Mouse (Mus musculus): ENCODE results near the gene Hs3st6. TPM values are rescaled to one million over a fixed set of nuclear protein-coding genes. Genes with fewer than 3 reads are reported as not detected.

The Hs3st6 gene
- total RNA-seq, 2 experiments from 2014 or later = not detected

DNA sequence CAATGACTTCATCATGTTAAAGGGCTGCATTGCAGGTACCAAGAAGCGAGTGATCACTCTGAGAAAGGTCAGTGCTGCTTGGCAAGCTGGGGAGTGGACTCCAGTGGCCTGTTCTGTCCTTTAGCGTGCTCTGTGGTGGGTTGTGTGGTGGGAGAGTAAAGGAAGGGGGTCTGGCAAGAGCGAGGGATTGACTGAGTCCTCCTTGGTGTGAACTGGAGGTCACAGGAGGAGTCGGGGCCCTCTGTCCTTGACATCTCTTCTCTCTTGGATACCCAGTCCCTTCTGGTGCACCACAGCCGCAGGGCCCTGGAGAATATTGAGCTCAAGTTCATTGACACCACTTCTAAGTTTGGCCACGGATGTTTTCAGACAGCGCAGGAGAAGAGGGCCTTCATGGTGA, 17.3 kb upstream of the Hs3st6 start:
- no peak for DNase-seq
- no peak for TF ChIP-seq CTCF (IDR thresholded peaks at IDR 0.05)
- Histone ChIP-seq H3K27ac (peak overlapping the region; percentile 98), H3K4me3 (peak overlapping the region; percentile 89)
- intact Hi-C loops (cut with DNase I) = no loop called here

DNA sequence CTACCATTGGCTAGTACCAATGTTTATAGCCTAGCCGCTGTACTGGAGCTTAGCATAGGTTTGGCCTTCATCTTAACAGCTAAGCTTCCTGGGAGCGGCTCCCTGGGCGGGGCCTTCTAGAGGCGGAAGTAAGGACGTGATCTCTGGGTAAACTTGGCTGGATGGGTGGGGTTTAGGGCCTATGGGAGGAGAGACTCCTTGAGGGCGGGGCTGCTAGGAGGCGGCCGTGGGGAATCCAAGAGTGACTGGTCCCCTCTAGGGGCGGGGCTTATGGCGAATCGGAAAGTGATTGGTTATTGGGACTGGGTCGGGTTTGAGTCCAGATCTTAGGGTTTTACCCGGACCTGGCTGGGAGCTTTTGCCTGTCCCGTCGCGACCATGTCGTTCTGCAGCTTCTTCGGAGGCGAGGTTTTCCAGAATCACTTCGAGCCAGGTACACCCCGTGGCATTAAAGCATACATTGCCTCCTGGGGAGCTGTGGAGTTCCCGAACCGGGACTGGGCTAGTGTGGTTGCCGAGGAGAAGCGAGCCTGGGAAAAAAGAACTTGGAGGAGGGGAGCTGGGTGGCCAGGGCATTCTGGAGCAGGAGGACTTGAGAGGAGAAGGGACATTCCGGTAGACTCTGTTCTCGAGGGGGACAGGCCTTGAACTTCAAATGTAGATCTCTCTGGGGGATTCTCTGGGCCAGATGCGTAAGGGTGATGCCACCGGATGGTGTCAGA, 16.3 kb upstream of the Hs3st6 start, which contains the start of gene Msrb1:
TSS of gene Msrb1 (plus strand) at position 313 of the 722 bp plus-strand sequence.
- DNase-seq = peak; percentile 98
- intact Hi-C loops (cut with DNase I) = no loop called here
- no peak for TF ChIP-seq CTCF (IDR thresholded peaks at IDR 0.05)
- Histone ChIP-seq H3K4me3 (peak within 1 kb of the TSS; percentile 89), H3K27ac (peak within 1 kb of the TSS; percentile 98)

DNA sequence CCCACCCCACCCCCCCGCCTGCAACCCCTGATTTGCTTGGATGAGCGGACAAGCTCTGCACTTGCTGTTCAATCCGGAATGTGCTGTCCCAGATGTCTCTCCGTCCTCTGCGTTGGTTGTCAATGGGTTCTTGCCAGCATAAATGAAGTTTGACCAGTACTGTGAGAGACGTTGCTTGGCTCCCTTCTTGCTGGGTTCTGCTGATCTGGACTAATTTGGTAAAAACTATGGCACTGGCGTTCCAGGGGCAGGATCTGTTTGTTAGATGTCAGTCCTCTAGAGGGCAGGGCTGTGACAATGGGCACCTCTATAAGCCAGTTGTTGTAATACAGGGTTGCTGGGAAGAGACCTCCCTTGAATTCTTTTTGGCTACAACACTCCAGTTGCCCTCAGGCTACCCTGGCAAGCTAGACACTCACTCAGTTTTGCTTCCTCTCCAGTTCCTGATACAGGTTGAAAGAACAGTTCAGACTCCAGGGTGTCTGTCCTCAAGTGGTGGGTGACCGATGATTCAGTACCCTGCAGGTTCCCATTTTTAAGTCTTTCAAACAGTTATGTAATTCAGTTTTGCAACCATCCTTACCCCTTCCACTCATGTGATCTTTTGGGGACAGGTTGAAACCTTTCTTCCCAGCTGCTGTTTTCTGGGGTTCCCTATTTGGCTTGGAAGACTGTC, 15.5 kb upstream of the Hs3st6 start:
- DNase-seq = no peak
- intact Hi-C loops (cut with DNase I) = no loop called here
- Histone ChIP-seq H3K27ac (peak overlapping the region; percentile 98), H3K4me3 (peak overlapping the region; percentile 89)
- TF ChIP-seq CTCF (IDR thresholded peaks at IDR 0.05) = no peak

DNA sequence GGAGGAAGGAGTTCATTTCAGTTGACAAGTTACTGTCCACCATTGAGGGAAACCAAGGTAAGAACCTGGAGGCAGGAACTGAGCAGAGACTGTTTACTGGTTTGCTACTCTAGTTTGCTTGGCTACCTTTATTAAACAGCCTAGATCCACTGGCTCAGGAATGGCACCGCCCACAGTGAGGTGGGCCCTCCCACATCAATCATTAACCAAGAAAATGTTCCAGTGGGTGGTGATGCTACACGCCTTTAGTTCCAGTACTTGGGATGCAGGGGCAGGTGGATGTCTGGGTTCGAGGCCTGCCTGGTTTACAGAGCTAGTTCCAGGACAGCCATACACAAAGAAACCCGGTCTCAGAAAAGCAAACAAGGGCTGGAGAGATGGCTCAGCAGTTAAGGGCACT, 14.6 kb upstream of the Hs3st6 start:
- peak overlapping the region; percentile 98 for H3K27ac ChIP-seq
- no peak for DNase-seq
- peak overlapping the region; percentile 89 for H3K4me3 ChIP-seq
- intact Hi-C loops (cut with DNase I) = no loop called here
- TF ChIP-seq CTCF (IDR thresholded peaks at IDR 0.05) = no peak

DNA sequence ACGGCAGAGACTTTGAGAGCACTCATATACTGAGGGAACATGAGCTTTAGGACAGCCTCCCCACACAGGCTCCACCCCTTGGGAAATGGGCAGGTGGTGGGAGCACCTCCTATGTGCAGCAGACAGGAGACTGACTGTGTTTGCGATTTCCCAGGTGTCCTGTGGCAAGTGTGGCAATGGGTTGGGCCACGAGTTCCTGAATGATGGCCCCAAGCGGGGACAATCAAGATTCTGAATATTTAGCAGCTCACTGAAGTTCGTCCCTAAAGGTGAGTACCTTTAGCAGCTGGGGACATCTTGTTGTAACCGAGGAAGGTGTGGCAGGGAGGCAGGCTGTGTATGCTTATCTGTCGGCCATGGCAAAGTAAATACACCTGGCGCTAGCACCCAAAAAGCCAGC, 12.9 kb upstream of the Hs3st6 start:
- no peak for TF ChIP-seq CTCF (IDR thresholded peaks at IDR 0.05)
- no peak overlapping the region for H3K27ac ChIP-seq
- no peak for DNase-seq
- intact Hi-C loops (cut with DNase I) = loop anchor here (10.0 kb wide), 1 partner anchor 105 kb away; the partner anchor contains the start of gene Hagh
- no peak overlapping the region for H3K4me3 ChIP-seq

DNA sequence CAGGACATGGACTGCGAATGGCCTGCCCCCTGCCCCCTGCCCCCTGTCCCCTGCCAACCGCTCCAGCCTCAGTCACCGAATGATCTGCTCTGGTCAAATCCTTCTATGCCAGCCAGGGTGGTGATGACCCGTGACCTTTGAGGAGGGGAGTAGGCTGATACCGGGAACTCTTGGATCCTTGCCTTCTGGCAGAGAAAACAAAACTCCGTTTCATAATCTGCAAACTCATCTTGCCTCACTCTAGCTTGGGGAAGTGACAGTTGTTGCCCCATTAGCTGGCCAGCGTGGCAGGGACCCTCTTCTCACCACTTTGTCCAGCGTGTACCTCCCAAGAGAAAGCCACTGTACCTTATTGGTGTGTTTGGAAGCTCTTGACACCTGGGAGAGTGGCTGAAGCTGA, 10.5 kb upstream of the Hs3st6 start:
- TF ChIP-seq CTCF (IDR thresholded peaks at IDR 0.05) = no peak
- peak; percentile 43 for DNase-seq
- Histone ChIP-seq H3K4me3 (no peak overlapping the region), H3K27ac (peak overlapping the region; percentile 50)
- intact Hi-C loops (cut with DNase I) = loop anchor here (10.0 kb wide), 1 partner anchor 102 kb away; the partner anchor contains the start of gene Hagh

DNA sequence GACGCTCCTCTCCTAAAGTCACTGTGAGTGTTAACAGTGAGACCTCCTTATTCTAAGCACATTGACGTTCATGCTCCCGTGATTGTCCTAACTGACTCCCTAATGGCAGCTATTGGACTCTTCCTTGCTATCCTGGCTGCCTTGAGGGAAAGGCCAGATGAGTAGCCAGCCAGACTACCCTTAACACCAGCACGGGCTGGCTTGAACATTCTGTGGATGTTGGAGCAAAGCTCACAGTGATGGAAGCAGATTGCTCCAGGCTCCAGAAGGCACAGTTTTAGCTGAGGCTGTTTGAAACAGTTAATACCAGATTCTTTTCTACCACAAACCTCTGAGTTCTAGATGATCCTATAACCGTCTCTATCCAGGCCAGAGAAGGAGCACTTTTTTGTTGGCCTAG, 8.9 kb upstream of the Hs3st6 start:
- Histone ChIP-seq H3K4me3 (no peak overlapping the region), H3K27ac (no peak overlapping the region)
- intact Hi-C loops (cut with DNase I) = loop anchor here (2.0 to 10.0 kb wide), 2 partner anchors 75 to 101 kb away; partner anchors contain the start of gene Hagh
- DNase-seq = no peak
- no peak for TF ChIP-seq CTCF (IDR thresholded peaks at IDR 0.05)

DNA sequence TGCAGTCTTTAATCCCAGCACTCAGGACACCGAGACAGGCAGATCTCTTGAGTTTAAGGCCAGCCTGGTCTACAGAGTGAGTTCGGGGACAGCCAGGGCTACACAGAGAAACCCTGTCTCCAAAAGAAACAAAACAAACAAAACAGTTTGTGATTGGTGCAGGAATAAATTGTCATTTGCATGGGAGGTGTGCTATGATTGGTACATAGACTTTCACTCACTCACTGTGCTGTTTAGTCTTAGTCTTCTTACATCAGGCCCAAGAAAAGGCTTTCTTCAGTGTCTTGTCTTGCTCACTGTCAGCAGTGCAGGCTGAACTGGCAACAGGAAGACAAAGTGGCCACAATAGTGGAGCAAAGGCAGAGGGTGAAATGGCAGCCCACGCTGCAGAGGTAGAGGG, 8.4 kb upstream of the Hs3st6 start:
- DNase-seq = no peak
- TF ChIP-seq CTCF (IDR thresholded peaks at IDR 0.05) = no peak
- H3K27ac ChIP-seq = no peak overlapping the region
- no peak overlapping the region for H3K4me3 ChIP-seq
- intact Hi-C loops (cut with DNase I) = loop anchor here (2.0 to 10.0 kb wide), 2 partner anchors 74 to 100 kb away; partner anchors contain the start of gene Hagh

DNA sequence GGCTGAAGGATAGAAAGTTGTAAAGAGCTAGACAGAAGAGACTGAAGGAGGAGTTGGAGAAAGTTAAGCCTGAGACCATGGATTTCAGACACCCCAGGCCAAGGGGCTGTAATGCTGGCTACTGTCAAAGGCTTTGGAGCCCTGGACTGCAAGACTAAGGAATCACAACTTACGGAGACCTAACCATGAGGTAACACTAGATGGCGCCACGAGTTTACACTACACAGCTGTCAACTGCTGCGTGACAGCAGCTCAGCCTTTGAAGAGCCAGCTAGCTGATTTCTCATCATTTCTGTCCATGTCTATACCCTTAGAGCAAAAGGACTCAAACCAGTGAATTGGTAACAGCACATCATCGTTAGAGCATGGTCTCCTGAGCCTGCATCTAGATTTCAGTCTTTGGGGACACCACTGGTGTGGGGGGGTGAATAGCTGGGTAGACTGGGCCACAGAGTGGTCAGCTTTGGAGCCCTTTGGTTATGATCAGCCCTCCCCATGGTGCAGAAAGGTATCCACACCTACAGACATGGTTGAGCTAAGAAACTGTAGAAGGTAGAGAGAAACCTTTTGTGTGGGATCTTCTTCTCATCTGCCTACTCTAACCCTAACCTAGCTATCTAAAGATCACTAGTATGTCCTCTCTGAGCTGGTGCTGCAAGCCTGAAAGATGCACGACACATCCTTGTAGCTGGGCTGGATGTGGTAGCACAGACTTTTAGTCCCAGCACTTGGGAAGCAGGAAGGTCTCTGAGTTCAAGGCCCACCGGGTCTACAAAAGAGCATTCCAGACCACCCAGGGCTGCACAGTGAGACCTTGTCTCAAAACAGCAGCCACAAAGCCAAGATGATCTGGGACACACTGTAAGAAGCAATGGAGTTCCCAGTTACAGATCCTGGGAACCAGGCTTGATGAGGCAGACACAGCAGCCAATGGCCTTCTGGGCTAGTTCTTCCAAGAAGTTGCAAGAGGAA, 7.0 kb upstream of the Hs3st6 start:
- TF ChIP-seq CTCF (IDR thresholded peaks at IDR 0.05) = peak; percentile 94
- no peak overlapping the region for H3K4me3 ChIP-seq
- no peak overlapping the region for H3K27ac ChIP-seq
- DNase-seq = peak; percentile 84
- intact Hi-C loops (cut with DNase I) = loop anchor here (2.0 to 10.0 kb wide), 3 partner anchors 73 to 136 kb away; partner anchors contain the start of gene Hagh

DNA sequence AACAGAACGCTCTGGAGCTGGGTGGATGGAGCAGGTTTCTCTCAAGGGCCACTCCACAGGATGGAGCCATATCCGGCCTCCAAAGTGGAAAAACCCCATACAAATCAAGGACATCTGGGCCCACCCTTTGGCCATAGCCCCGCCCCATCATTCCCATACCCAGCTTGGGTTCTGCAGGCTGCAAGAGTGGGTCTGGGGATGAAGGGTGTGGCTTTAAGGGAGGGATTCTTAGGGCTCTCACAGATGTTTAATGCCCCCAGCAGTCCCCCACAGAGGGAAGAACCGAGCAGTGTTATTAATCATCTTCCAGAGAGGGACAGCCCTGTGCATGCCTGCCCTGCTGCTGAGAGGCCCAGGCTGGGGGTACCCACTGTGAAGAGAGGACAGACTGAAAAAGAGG, 5.8 kb upstream of the Hs3st6 start:
- TF ChIP-seq CTCF (IDR thresholded peaks at IDR 0.05) = no peak
- Histone ChIP-seq H3K4me3 (no peak overlapping the region), H3K27ac (no peak overlapping the region)
- intact Hi-C loops (cut with DNase I) = loop anchor here (5.0 to 10.0 kb wide), 2 partner anchors 98 to 135 kb away; partner anchors contain the start of gene Hagh
- no peak for DNase-seq

DNA sequence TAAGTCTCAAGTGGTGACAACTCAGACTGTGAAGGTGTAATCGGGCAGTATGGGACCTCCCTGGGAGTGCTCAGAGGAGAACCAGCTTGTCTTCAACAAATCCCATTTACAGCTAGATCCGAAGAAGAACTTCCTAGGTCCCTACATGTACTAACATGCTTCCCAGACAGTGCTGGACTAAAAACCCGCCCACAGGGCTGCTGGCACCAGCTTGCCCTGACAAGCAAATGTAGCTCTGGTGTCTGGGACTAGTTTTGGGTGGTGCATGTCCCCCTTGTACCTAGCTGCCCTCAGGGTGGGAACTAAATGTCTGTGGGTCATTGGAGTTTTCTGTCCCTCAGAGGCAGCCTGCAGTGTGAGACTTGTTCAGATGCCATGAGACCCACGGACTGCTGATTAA, 1.3 kb upstream of the Hs3st6 start:
- intact Hi-C loops (cut with DNase I) = no loop called here
- DNase-seq = no peak
- no peak overlapping the region for H3K27ac ChIP-seq
- TF ChIP-seq CTCF (IDR thresholded peaks at IDR 0.05) = no peak
- H3K4me3 ChIP-seq = no peak overlapping the region

DNA sequence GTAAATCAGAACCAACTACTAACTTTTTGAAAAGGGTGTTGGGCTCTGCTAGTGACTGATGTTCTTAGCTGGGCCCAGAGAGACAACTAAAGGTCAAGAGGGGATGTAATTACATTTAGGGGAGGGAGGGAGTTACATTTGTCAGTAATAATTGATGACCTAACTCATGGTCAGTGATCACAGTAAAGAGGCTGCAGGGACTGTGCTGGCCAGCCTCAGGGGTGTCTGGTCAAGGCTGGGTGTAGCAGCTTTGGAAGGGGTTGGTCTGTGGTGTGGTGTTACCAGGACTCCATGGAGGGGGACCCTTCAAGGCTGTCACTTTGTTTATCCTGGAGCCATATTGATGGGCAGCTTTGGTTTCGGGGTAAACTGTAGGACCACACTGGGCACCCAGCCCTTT, 4.6 kb downstream of the Hs3st6 start:
- no peak for DNase-seq
- intact Hi-C loops (cut with DNase I) = no loop called here
- H3K27ac ChIP-seq = no peak overlapping the region
- no peak for TF ChIP-seq CTCF (IDR thresholded peaks at IDR 0.05)
- no peak overlapping the region for H3K4me3 ChIP-seq

All from gastrocnemius, adult 2 months (tissue).